Mouse (Mus musculus): ENCODE results near the gene Phldb1. TPM values are rescaled to one million over a fixed set of nuclear protein-coding genes. Genes with fewer than 3 reads are reported as not detected.
A peak's percentile ranks its signal among the peaks of the same experiment; 100 is the strongest.
"Not testable (repeated sequence)": the region's sequence is repeated elsewhere in the genome, so short reads cannot be mapped to it uniquely, and the experiment has no call there.

The Phldb1 gene
- 33.7 and 36.9 TPM in 2 replicates for total RNA-seq (2021)
- long read RNA-seq, partial matches to known transcripts: 8 of 21 reads
- long read RNA-seq, other reads (novel, unspliced or antisense): 13 of 21 reads

- peak; percentile 81 for DNase-seq
Measured at GRCm38 (mm10) chr9:44734524-44735494, at the start of gene Phldb1. TSS of gene Phldb1 (minus strand) at chr9:44735198.

DNA sequence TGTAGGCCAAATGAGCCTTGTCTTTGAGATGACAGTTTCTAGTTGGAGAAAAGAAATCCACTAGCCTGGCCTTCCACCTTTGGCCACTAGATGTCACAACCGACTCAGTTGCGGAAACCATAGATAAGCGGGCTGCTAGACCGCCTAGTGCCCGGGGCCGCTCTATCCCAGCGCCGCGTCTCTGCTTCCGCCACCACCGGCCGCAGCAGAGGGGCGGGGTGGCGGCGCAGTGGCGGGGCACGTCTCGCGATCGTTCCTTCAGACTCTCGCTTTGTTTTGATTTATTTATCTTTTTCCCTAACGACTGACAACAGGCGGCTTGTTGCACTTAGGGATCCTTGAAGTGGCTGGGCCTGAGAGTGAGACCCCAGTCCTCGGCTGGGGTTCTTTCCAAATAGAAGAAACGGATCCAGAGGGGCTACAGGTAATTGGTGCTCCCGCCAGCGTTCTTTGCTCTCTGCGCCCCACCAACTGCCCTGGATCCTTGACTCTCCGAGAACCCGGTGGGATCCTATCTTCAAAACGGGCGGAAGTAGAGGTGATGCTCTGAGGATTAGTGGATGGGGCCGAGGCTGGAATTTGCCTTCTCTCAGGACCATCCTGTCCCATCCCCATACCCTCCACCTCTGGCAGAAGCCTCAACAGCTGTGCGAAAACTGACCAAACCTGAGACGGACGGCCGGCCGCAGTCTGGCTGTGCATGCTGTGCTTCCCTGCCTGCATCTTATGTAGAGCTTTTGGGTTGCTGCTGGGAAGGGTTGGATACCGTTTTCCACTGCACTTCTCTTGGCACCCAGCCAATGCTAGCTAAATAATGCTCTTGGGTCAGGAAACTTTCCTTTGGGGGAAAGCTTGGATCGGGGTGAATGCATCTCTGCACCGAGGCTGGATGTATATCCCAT lies 38.0 kb upstream of the Phldb1 start:
- DNase-seq: peak; percentile 90

GRCm38 (mm10) chr9:44772392-44772749 lies 37.4 kb upstream of the Phldb1 start:
- DNase-seq: no peak

DNA sequence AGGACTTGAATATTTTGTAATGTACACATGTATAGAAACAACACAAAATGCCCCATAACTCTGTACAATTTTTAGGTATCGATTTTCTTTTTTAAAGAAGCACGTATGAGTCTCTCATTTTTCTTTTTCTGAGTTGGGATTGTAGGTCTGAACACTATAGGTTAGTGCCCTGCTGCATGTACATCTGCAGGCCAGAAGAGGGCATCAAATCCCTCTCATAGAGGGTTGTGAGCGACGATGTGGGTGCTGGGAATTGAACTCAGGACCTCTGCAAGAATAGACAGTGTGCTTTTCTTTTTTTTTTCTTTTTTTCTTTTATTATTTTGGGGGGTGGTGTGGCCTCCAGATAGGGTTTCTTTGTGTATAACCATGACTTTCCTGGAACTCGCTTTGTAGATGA lies 36.4 kb upstream of the Phldb1 start:
- no peak for DNase-seq

DNA sequence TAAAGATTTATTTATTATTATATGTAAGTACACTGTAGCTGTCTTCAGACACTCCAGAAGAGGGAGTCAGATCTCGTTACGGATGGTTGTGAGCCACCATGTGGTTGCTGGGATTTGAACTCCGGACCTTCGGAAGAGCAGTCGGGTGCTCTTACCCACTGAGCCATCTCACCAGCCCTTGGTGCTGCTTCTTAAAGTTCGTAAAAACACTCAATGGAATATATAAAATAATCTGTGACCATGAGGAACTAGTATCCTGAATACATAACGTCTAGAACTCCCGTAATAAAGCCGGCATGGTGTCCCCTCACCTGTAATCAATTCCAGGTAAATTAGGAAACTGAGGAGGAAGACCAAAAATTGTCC lies 33.0 kb upstream of the Phldb1 start:
- DNase-seq: not testable (repeated sequence)

DNA sequence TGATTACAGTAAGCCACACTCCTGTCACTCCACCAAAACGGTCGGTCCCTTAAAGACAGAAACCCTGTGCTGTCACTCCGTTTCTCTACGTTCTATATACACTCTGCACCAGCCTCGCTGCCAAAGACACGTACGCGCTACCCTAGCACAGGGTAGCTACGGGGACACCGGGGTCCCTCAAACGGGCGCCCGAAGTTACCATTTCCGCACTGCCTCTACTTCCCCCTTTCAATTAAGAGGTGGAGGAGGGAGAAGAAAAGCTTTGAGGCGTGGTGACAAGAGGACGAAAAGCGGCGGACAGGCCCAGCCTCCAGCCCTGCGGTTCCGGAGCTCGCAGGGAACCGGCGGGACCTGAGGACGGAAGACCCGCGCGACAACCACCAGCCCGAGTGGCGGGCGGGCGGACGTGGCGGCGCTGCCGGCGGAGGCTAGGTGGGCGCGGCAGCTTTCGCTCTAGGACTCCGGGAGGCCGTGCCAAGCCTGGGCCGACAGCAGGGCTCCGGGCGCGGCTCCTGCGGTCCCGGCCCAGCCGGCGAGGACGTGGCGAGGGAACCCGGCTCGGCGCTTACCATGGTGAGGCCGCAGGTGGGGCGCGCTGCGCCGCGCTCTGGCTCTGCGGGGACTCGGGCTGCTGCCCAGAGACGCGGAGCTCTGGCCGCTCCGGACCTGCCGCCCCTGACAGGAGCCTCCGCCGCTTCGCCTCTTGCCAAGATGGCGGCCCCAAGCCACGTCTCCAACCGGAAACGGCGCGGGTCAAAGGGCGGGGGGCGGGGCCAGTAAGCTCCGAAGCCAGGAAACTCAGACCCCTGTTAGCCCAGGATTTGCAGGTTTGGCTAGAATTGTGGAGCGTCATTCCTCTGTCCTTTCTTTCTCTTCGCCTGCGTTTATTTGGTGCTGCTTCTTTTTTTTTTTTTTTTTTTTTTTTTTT lies 32.4 kb upstream of the Phldb1 start, which contains the start of the genes Arcn1 and Ift46:
TSS of gene Arcn1 (minus strand) at position 745 of the 928 bp plus-strand sequence.
TSS of gene Ift46 (plus strand) at position 808 of the 928 bp plus-strand sequence.
- peak; percentile 82 for DNase-seq

GRCm38 (mm10) chr9:44760873-44761272 lies 25.9 kb upstream of the Phldb1 start:
- no peak for DNase-seq

DNA sequence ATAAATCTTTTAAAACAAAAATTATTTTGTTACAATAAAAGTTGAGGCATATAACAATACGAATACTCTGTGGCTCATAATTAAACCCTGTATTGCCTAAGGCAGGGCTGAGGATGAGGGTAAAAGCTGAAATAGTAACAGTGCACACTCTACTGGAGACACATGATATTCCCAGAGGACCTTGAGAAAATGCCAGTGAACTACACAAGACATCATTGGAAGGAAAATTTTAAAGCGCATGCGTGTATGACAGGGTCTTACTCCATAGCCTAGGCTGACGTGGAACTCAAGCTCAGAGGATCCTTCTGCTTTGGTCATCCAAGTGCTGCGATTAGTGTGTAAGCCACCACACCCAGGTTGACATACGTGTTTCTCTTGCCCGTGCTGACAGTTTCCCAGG lies 13.5 kb upstream of the Phldb1 start:
- no peak for DNase-seq

- DNase-seq: no peak
Measured at GRCm38 (mm10) chr9:44747341-44747740, 12.3 kb upstream of the Phldb1 start.

DNA sequence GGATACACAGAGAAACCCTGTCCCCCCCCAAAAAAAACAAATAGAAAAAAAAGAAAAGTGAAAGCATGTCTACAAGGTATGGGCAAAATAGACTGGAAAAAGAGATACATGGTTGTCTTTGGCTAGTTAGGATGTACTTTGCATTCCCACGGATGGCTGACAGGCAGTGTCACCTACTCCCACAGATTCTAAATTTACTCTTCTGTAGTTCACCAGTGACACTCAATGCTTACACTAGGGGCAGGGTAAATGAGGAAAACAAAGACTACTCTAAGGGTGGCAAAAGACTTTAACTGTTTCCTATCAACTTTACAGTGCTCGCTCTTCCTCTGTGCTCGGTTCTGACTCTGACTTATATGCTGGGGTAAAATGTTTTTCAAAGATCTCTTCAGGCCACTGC lies 11.7 kb upstream of the Phldb1 start:
- DNase-seq: no peak

DNA sequence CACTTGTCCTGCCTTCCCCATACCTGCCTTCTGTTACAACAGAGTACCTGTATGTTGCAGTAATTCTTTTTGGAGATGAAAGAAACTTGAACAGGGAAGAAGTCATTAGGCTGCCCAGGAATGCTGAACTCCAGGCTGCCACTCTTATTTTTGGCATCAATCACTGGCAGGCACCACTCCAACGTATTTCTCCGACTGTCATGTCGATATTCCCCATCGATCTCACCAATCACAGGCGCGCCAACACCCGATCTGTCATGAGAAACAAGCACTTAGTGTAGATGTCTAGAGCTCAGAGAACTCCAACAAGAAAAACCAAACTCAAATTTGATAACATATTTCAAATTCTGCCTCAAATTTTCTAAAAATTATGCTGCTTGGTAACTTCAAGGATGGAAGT lies 10.4 kb upstream of the Phldb1 start:
- DNase-seq: no peak

GRCm38 (mm10) chr9:44740663-44741192 lies 5.7 kb upstream of the Phldb1 start:
- DNase-seq: no peak

DNA sequence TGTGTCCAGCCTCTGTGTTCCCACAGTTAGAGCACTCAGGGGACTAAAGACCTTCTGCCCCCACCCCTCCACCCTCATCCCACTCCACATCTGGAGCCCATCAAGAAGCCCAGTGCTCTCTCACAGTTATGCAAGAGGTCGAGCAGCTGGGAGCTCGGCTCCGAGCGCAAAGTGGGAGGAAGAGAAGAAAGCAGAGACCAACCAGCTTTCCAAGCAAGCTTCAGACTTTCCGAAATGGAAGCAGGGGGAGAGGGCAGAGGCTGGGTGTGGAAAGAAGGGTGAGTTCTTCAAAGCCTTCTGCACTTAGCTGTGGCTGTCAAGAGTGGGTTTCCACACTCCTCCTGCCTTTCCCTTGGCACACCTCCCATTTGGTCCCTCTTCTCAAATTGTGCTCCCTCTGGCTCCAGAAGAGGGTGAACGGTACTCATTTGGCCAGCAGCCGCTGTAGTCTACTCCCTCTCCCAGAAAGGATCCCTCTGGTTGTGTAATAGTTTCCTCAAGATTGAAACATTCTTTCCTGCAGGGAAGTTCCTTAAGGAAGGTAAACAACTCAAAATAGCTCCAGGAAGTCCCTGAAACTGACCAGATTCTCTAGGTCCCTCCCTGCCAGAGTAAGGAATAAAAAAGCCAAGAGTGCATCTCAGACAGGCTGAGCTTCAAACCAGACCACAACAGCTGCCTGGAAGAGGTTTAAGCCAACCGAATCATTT lies 2.4 kb upstream of the Phldb1 start:
- DNase-seq: no peak

- no peak for DNase-seq
Measured at GRCm38 (mm10) chr9:44736301-44736700, 1.3 kb upstream of the Phldb1 start.

DNA sequence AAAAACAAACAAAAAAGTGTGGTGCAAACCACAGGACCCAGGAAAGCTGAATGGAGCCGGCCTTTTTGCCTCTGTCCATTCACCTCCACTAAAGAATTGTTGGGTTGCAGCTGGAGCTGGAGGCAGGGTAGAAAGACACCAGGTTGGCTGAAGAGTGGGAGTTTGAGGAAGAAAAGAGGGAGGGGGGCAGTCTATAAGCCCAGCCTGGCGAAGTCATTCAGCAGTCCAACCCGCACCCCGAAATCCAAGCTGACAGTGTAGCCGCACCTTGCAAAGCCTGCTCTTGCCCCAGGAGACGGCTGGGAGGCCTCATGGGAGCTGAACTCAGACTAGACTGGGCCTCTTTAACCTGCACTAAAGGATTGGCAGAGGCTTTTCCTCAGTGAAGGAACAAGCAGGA lies 888 bp upstream of the Phldb1 start:
- no peak for DNase-seq

DNA sequence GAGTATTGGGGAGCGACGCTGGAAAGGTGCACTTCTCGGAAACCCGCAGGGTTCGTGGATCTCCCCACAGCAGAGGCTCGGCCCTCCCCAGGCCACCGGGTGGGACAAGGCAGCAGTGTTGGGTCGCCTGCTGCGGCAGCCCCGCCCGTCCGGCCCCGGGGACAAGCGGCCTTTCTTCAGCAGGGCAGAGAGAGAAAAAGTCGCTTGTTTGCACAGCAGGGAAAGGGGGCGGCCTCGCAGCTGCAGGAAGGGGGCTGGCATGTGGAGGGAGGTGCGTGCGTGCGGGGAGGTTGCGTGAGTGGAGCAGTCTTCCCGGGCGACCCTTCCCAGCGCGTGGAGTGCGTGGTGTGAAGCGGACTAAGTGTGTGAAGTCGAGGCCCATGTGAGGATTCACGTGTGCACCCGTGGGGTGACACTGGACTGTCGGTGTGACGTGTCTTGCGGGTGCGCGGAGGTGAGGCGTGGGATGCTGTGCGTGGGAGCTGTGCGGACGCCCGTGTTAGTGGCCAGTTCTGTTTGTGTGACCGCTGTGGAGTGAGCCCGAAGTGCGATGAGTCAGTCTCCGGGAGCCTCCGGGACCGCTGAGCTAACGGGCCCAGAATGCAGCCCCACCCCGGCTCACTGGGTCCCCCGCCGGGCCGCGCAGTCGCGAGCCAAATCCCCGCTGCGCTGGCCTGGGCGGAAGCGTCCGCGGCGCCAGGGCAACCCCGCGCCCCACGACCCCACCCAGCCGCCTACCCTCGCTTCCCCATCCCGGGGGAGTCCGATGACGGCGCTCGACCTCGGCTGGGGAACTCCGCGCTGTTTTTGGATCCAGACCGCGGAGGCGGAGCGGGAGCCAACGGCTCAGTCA lies 1.1 kb downstream of the Phldb1 start:
- DNase-seq: peak; percentile 77

GRCm38 (mm10) chr9:44732921-44733530 lies 2.0 kb downstream of the Phldb1 start:
- DNase-seq: no peak

DNA sequence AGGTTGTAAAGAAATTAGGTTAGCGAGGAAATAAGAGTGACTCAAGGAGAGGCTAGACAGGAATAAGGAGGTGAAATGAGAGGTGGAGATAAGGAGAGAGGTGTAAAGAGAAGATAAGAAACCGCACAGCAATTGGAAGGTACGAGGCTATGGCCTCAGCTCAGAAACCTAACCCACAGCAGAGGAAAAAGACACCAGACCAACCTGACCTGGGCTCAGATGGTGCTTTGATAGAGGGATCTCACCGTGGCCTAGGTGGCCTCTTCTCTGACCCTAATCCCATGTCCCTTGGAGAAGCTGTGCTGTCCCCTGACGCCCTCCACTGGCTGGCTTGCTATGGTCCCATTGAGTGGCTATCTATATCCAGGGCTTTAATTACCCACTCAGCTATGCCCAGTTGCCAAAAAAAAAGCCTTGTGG lies 2.9 kb downstream of the Phldb1 start:
- no peak for DNase-seq

- no peak for DNase-seq
Measured at GRCm38 (mm10) chr9:44727441-44727840, 7.6 kb downstream of the Phldb1 start.
